Mouse (Mus musculus) c-Kit-positive CD71-positive TER-119-negative erythroid progenitor cells, embryonic 14.5 days (primary cell): ENCODE data around the gene Mast4.

Experiments used
- DNase-seq: peaks from one replicate; pipeline ENCODE4 v3.0.0-alpha.2; 2013; ENCODE audit warnings: low read depth

Gene Mast4

GRCm38 (mm10) chr13:103241092-103241491 is 93.2 kb downstream of the Mast4 start:
- no peak for DNase-seq

- DNase-seq: no peak
These were observed 94.6 kb downstream of the Mast4 start for GRCm38 (mm10) chr13:103239654-103240053.

- no peak for DNase-seq
These were observed 96.1 kb downstream of the Mast4 start for GRCm38 (mm10) chr13:103238034-103238705.

- DNase-seq: no peak
These were observed 102.1 kb downstream of the Mast4 start for GRCm38 (mm10) chr13:103232171-103232570.

- DNase-seq: no peak
These were observed 105.2 kb downstream of the Mast4 start for GRCm38 (mm10) chr13:103229069-103229468.

GRCm38 (mm10) chr13:103225895-103226815 is 108.1 kb downstream of the Mast4 start:
- DNase-seq: no peak

GRCm38 (mm10) chr13:103225217-103225894 is 108.9 kb downstream of the Mast4 start:
- no peak for DNase-seq

DNA sequence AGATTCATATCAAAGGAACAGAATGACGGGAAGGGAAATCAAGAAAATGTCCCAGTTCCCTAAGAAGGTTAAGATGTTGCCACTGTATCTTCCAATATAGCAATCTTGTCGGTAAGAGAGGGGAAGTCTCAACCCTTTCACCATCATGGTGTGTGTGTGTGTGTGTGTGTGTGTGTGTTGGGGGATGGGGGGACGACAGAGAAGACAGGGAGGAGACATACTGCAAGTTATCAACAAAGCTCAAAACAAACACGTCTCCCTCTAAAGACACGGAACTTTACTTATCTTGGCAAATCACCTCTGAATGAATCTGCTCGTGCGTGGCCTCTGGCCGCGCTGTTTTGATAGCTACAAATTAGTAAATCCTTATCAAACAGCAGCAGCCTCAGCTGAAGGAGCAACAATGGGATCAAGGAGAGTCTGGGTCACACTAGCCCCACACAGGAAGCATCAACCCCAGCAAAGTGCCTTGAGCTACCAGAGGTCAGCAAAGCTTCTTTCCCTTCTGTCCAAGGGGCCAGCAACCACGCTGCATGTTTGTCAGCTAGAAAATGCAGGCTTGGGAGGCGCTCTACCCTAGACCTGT is 113.7 kb downstream of the Mast4 start:
- DNase-seq: no peak

DNA sequence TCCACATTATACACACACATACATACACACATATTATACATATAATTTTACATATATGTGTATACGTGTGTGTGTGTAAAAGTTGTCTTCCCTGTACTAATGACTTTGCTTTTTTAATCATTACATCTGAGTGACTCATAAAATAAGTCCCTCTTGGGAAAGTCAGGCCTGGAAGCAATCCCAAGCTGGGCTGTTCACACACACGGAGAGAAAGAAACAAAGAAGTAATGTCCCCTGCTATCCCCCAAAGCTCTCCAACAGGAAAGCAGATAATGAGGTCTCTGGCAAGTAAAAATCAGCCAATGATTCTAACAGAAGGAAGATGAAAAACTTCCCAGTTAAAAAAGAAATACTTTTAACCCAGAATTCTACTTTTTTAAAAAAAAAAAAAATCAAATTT is 114.3 kb downstream of the Mast4 start:
- no peak for DNase-seq

DNA sequence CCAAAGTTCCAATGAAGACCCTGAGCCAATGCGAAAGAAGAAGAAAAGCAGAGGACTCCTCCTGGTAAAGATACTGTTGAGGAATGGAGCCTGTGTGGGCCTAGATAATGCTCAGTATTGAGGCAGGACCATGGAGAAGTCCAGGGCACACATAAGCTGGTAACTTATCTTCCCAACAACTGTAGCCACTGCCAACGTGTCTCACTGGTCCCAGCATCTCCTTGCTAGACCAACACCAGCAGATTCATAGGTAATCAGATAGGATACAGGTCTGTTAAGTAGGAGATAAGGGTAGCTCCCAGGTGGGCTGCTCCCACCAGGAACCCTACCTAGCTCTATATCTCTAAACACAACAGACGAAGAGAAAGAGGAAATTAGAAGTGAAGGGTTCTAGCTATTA is 116.8 kb downstream of the Mast4 start:
- DNase-seq: no peak

DNA sequence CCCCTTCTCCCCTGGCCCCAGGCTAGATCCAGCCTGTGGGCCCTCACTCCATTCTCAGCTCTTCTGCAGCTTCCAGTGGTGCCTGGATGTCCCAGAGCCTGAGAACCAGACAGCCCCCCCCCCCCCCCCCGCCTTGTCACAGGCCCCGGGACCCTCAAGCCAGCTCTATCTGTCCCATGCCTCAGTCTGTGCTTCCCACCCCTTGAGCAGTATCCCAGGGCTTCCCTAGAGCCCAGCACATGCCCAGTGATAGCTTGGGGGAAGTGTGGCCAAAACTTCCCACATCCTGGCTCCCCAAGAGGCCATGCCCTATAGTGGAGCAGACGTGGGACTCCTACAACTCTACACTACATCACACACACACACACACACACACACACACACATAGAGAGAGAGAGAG is 119.8 kb downstream of the Mast4 start:
- DNase-seq: no peak

GRCm38 (mm10) chr13:103211953-103212352 is 122.3 kb downstream of the Mast4 start:
- DNase-seq: no peak

- DNase-seq: no peak
These were observed 122.8 kb downstream of the Mast4 start for GRCm38 (mm10) chr13:103211501-103211941.

GRCm38 (mm10) chr13:103210746-103211145 is 123.6 kb downstream of the Mast4 start:
- no peak for DNase-seq

DNA sequence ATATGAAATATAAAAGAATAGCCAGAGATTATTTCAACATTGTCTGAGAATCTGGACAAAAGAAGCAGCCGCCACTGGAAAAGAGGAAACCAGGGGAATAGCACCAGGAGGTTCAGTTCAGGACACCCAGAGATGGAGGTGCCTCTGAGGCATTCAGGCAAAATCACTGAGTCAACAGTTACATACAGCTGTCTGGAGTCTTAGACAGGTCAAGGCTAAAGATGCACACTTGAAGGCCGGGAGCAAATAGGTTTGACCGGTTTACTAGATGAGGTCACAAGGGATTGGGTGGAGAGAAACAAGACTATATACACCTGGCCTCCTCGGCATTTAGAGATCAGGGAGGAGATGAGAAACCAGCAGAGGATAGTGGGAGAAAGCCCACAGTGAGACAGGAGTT is 127.1 kb downstream of the Mast4 start:
- DNase-seq: no peak

GRCm38 (mm10) chr13:103206644-103207043 is 127.7 kb downstream of the Mast4 start:
- DNase-seq: no peak

- no peak for DNase-seq
These were observed 129.1 kb downstream of the Mast4 start for GRCm38 (mm10) chr13:103205191-103205590.

GRCm38 (mm10) chr13:103203376-103203895 is 130.9 kb downstream of the Mast4 start:
- DNase-seq: no peak

- DNase-seq: no peak
These were observed 133.1 kb downstream of the Mast4 start for GRCm38 (mm10) chr13:103201016-103201760.

DNA sequence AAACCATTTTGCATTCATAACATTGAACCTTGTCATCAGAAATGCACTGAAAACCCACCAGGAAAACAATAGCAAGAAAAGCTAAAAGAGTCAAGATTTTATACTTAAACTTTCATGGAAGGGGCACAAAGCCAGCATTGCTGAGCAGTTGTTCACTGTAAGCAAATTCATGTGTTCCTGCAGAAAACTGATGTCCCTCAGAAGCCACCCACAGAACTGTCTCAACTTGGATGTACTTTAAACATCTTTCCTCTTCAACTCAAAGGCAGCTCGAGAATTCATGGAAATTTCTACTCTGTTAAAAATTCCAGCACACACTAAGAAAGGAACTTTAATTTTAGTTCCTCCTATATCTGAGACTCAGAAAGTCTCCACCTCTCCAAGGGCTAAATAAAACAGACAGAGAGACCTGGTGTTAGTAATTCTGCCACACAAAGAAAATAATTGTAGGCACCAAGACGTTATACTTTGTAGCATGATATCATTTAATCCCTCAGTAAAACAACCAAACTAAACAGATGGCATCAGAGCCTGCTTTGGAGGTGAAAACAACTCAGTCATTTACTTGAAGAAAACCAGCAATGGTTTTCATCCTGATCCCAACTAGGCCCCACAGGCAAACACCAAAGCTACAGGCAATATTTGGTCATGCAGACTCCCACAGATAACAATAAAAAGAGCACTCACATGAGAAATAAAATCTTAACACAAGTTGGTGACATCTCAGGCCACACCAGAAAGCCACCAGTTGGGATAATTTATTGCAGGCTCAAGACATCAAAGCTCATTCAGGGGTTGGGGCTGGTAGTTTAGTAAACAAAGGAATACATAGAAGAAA is 134.3 kb downstream of the Mast4 start:
- no peak for DNase-seq
